Mouse (Mus musculus): ENCODE data around the gene Gprin1. TPM values are rescaled to one million over a fixed set of nuclear protein-coding genes. Genes with fewer than 3 reads are reported as not detected.
"Not testable (repeated sequence)": the region's sequence is repeated elsewhere in the genome, so short reads cannot be mapped to it uniquely, and the experiment has no call there.

Gene Gprin1
- polyA plus RNA-seq, 2 experiments, result 0.01 to 0.03 TPM

- no peak for TF ChIP-seq CTCF (IDR thresholded peaks at IDR 0.05; ENCODE audit: low read depth)
- TF ChIP-seq EP300 (IDR thresholded peaks at IDR 0.05; ENCODE audit: low read depth), result no peak
- DNase-seq (ENCODE audit: low read depth in 3 of 3, low spot score in 3 of 3) (no peak), ATAC-seq (ENCODE audit: insufficient read depth) (no peak)
- Histone ChIP-seq H3K27me3 (ENCODE audit: control insufficient read depth, insufficient read depth, low read length) (peaks cover 18% of the 10 kb centered on the region), H3K4me1 (replicated peaks; ENCODE audit: control insufficient read depth in 2 of 2, insufficient read depth in 2 of 2, low read length in 1 of 2) (no peaks in the 10 kb centered on the region), H3K4me3 (ENCODE audit: insufficient read depth in 1 of 2, low read depth in 2 of 2, low read length in 2 of 2) (no peak overlapping the region), H3K4me2 (ENCODE audit: low read depth) (no peak overlapping the region), H3K9ac (replicated peaks) (no peak overlapping the region), H3K27ac (no peak overlapping the region), H3K9me3 (ENCODE audit: control insufficient read depth, low read length) (no peaks in the 10 kb centered on the region), H3K36me3 (replicated peaks; ENCODE audit: control insufficient read depth, insufficient read depth, low read depth) (no peaks in the 10 kb centered on the region)
- WGBS (ENCODE audit: insufficient replicate concordance), result 63% methylated on average over 16 of the region's 16 CpGs
These were observed 44.4 kb upstream of the Gprin1 start for GRCm38 (mm10) chr13:54794002-54794577.

DNA sequence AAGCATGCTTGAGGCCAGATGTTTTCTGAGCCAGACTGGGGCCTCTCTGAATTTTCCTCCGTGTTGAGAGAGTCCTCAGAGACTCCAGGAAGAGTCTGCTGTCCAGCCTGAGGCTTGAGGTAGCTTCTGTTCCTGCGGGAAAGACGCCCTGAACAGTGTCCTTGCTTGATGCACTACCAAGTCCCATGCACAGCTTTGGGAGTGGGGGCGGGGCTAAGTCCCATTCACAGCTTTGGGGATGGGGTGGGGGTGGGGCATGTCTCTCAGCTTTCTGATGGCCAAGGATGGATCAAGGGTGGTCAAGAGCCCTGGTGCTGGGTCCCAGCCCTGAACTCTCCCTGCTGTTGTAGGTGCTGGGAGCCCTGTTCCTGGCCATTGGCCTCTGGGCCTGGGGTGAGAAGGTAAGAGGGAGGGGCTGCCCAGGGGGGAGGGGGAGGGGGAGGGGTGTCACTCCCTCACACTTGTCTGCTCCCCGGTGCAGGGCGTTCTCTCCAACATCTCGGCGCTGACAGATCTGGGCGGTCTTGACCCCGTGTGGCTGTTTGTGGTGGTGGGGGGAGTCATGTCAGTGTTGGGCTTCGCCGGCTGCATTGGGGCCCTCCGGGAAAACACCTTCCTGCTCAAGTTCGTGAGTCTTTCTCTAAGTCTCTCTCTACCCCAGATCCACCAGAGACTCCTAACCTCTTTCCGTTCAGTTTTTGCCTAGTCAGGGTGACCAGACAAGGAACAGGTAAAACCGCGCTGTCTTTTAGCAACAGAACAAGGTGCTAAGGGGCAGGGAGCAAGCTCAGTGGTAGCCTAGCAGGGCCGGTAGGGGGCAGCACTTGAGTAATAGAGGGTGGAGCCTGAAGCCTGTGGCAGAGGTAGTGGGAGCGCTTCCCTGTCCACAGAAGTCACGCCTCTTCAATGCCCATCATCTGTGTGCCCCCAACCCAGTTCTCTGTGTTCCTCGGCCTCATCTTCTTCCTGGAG, 42.9 kb upstream of the Gprin1 start:
- Histone ChIP-seq H3K36me3 (replicated peaks; ENCODE audit: control insufficient read depth, insufficient read depth, low read depth) (no peaks in the 10 kb centered on the region), H3K4me1 (replicated peaks; ENCODE audit: control insufficient read depth in 2 of 2, insufficient read depth in 2 of 2, low read length in 1 of 2) (no peaks in the 10 kb centered on the region), H3K27me3 (ENCODE audit: control insufficient read depth, insufficient read depth, low read length) (peaks cover 18% of the 10 kb centered on the region), H3K9me3 (ENCODE audit: control insufficient read depth, low read length) (no peaks in the 10 kb centered on the region), H3K9ac (replicated peaks) (no peak overlapping the region), H3K27ac (no peak overlapping the region), H3K4me3 (ENCODE audit: insufficient read depth in 1 of 2, low read depth in 2 of 2, low read length in 2 of 2) (no peak overlapping the region), H3K4me2 (ENCODE audit: low read depth) (no peak overlapping the region)
- DNase-seq (ENCODE audit: low read depth in 3 of 3, low spot score in 3 of 3) (no peak), ATAC-seq (ENCODE audit: insufficient read depth) (no peak)
- WGBS (ENCODE audit: insufficient replicate concordance), result 9% methylated on average over 21 of the region's 21 CpGs
- TF ChIP-seq EP300 (IDR thresholded peaks at IDR 0.05; ENCODE audit: low read depth), result no peak
- TF ChIP-seq CTCF (IDR thresholded peaks at IDR 0.05; ENCODE audit: low read depth), result peak; percentile 54

DNA sequence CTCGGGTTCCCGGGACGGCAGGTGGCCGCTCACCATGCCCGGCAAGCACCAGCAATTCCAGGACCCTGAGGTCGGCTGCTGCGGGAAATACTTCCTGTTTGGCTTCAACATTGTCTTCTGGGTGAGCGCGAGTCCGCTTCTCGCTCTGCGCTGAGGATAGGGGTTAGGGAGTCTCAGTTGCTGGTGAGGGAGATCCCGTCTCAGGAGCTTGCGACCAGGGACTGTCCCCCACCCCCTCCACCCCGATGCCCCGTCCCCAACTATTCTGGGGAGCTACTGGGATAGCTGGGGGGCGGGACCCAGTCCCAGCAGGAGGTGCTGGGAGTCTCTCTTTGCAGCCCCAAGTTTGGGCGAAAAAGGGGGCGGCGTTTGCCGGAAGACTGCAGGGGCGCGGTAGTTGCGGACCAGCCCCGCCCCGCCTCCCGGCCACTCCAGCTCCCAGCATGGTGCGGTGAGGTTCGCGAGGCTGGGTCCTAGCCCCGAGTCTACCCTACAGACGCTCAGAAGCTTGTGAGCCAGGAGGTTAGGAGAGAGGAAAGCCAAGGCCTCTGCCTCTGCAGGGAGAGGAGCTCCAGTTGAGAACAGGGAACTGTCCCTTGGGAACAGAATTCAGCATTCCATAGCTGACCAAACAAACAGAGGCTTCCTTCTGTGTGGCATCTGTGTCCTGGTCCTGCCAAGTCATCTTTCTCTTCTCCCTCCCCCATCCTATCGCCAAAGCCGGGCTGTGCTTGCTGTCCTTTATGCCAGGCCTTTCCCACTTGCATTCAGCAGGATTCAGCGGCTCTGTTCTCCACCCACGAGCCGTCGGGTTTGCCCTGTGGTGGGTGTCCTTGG, 40.1 kb upstream of the Gprin1 start:
- TF ChIP-seq CTCF (IDR thresholded peaks at IDR 0.05; ENCODE audit: low read depth) (no peak), EP300 (IDR thresholded peaks at IDR 0.05; ENCODE audit: low read depth) (no peak)
- peaks cover 18% of the 10 kb centered on the region for H3K27me3 ChIP-seq (ENCODE audit: control insufficient read depth, insufficient read depth, low read length)
- H3K36me3 ChIP-seq (replicated peaks; ENCODE audit: control insufficient read depth, insufficient read depth, low read depth), result no peaks in the 10 kb centered on the region
- no peak for DNase-seq (ENCODE audit: low read depth in 3 of 3, low spot score in 3 of 3)
- H3K27ac ChIP-seq, result no peak overlapping the region
- no peaks in the 10 kb centered on the region for H3K4me1 ChIP-seq (replicated peaks; ENCODE audit: control insufficient read depth in 2 of 2, insufficient read depth in 2 of 2, low read length in 1 of 2)
- peak overlapping the region; percentile 65 for H3K4me2 ChIP-seq (ENCODE audit: low read depth)
- peak; percentile 18; the same call in 1 of the 2 replicates for ATAC-seq (ENCODE audit: insufficient read depth)
- H3K9me3 ChIP-seq (ENCODE audit: control insufficient read depth, low read length), result no peaks in the 10 kb centered on the region
- H3K4me3 ChIP-seq (ENCODE audit: insufficient read depth in 1 of 2, low read depth in 2 of 2, low read length in 2 of 2), result peak overlapping the region; percentile 37 to 46
- H3K9ac ChIP-seq (replicated peaks), result no peak overlapping the region
- 2% methylated on average over 37 of the region's 38 CpGs for WGBS (ENCODE audit: insufficient replicate concordance)

GRCm38 (mm10) chr13:54788740-54789560, 39.3 kb upstream of the Gprin1 start, which contains the start of gene Tspan17:
Gene Tspan17 (plus strand): TSS chr13:54789377.
- Histone ChIP-seq H3K9me3 (ENCODE audit: control insufficient read depth, low read length) (no peaks in the 10 kb centered on the region), H3K4me2 (ENCODE audit: low read depth) (peak within 1 kb of the TSS; percentile 65), H3K36me3 (replicated peaks; ENCODE audit: control insufficient read depth, insufficient read depth, low read depth) (no peaks in the 10 kb centered on the region), H3K9ac (replicated peaks) (no peak within 1 kb of the TSS), H3K4me1 (replicated peaks; ENCODE audit: control insufficient read depth in 2 of 2, insufficient read depth in 2 of 2, low read length in 1 of 2) (no peaks in the 10 kb centered on the region), H3K4me3 (ENCODE audit: insufficient read depth in 1 of 2, low read depth in 2 of 2, low read length in 2 of 2) (peak within 1 kb of the TSS; percentile 37 to 46), H3K27ac (no peak within 1 kb of the TSS), H3K27me3 (ENCODE audit: control insufficient read depth, insufficient read depth, low read length) (peaks cover 18% of the 10 kb centered on the region)
- WGBS (ENCODE audit: insufficient replicate concordance), result 3% methylated on average over 49 of the region's 49 CpGs
- peak; percentile 63 to 75 (median 69) for DNase-seq (ENCODE audit: low read depth in 3 of 3, low spot score in 3 of 3)
- no peak for TF ChIP-seq EP300 (IDR thresholded peaks at IDR 0.05; ENCODE audit: low read depth)
- no peak for TF ChIP-seq CTCF (IDR thresholded peaks at IDR 0.05; ENCODE audit: low read depth)
- ATAC-seq (ENCODE audit: insufficient read depth), result peak; percentile 83

GRCm38 (mm10) chr13:54787591-54787990, 37.9 kb upstream of the Gprin1 start:
- H3K9me3 ChIP-seq (ENCODE audit: control insufficient read depth, low read length); H3K27ac ChIP-seq; H3K36me3 ChIP-seq (replicated peaks; ENCODE audit: control insufficient read depth, insufficient read depth, low read depth); DNase-seq (ENCODE audit: low read depth in 3 of 3, low spot score in 3 of 3); H3K9ac ChIP-seq (replicated peaks); H3K4me1 ChIP-seq (replicated peaks; ENCODE audit: control insufficient read depth in 2 of 2, insufficient read depth in 2 of 2, low read length in 1 of 2); ATAC-seq (ENCODE audit: insufficient read depth); H3K4me2 ChIP-seq (ENCODE audit: low read depth); H3K4me3 ChIP-seq (ENCODE audit: insufficient read depth in 1 of 2, low read depth in 2 of 2, low read length in 2 of 2): not testable (repeated sequence)
- H3K27me3 ChIP-seq (ENCODE audit: control insufficient read depth, insufficient read depth, low read length), result peaks cover 18% of the 10 kb centered on the region
- 64% methylated on average over 2 of the region's 2 CpGs for WGBS (ENCODE audit: insufficient replicate concordance)
